Mouse (Mus musculus): ENCODE measurements at regions not wholly inside any gene's neighbourhood (a gene's known extent, or its start where the extent isn't known, plus 50 kb on each side); places are given as distances from the start of the nearest gene placed in this dataset.

DNA sequence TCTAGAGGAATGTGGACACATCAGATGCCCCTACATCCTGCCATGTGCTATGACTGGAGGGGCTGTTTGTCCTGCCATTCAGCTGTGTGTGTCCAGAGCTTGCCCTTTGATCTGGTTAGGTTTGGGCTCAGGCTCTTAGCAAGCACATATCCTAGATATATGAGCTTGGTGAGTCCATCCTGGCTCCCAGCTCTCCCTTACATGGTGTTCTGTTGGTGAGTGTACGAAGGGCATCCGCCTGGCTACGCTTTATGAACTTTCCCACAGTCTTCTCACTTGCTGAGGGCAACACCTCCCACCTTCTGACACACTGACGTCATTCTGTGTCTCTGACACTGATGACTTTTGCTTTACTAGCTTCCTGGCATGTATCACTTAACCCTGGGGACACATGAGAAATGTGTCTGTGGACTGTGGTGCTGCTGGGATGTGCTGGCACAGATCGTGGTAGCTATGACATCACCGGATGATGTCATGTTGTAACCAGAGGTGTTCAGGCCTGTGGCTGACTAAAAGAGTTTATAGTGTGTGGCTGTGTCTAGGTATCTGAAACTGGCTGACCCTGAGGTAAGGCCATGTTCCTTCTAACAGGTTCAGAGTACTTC lies 149.4 kb downstream of the Kif26a start:
- no peaks in the 10 kb centered on the region for H3K27me3 ChIP-seq (ENCODE audit: control insufficient read depth, insufficient read depth, low read length)
- no peak overlapping the region for H3K4me3 ChIP-seq (ENCODE audit: low read depth, low read length)
- WGBS = 73% methylated on average over 6 of the region's 6 CpGs
- H3K4me1 ChIP-seq (ENCODE audit: control insufficient read depth, insufficient read depth, insufficient read length, low read length) = no peaks in the 10 kb centered on the region
- H3K27ac ChIP-seq (ENCODE audit: insufficient read depth, low read depth, low read length) = no peak overlapping the region
- TF ChIP-seq CTCF (IDR thresholded peaks at IDR 0.05; ENCODE audit: extremely low read depth, insufficient read length, insufficient replicate concordance, low read depth, low read length) (no peak), POLR2A (IDR thresholded peaks at IDR 0.05; ENCODE audit: low read depth, low read length) (no peak)
- H3K36me3 ChIP-seq (ENCODE audit: control insufficient read depth, insufficient read depth, low read length) = no peaks in the 10 kb centered on the region

DNA sequence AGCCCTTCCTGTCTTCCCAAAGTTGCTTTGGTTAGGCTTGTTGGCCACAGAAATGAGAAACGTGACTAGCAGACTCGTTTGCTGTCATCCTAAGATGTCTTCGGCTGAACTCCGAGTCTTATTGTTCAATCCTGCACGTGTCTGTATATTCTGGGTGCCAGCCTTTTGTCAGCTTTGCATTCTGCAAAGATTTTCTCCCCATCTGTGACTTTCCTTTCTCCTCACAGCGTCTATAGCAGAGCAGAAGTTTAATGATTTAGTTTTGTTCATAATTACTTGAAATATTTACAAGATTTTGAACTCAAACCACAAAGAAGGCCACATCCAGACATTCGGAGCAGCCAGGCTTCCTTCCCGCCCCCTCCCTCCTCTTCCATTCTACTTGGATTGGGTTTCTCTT lies 152.5 kb downstream of the Kif26a start:
- H3K27me3 ChIP-seq (ENCODE audit: control insufficient read depth, insufficient read depth, low read length) = no peaks in the 10 kb centered on the region
- H3K4me3 ChIP-seq (ENCODE audit: low read depth, low read length) = no peak overlapping the region
- H3K36me3 ChIP-seq (ENCODE audit: control insufficient read depth, insufficient read depth, low read length) = no peaks in the 10 kb centered on the region
- no peaks in the 10 kb centered on the region for H3K4me1 ChIP-seq (ENCODE audit: control insufficient read depth, insufficient read depth, insufficient read length, low read length)
- WGBS = 81% methylated on average over 8 of the region's 8 CpGs
- H3K27ac ChIP-seq (ENCODE audit: insufficient read depth, low read depth, low read length) = no peak overlapping the region
- TF ChIP-seq CTCF (IDR thresholded peaks at IDR 0.05; ENCODE audit: extremely low read depth, insufficient read length, insufficient replicate concordance, low read depth, low read length) (no peak), POLR2A (IDR thresholded peaks at IDR 0.05; ENCODE audit: low read depth, low read length) (no peak)

DNA sequence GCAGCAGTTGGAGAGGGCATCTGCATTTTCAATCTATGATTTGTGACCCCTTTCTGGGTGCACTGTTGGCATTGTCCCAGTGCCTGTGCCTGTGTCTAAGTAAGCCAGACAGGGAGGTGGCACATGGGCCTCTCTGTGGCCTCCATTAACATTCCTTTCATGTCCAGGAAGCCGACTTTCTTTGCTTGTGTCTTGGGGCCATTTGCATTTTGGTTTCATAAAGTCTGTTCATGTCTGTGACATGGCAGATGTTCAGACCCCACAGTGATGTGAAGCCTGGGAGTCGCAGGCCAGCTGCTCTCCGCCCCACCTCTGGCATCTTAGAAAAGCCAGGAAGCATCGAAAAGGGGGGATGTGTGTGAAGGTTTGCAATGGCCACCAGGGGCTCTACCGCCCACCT lies 153.1 kb downstream of the Kif26a start:
- no peaks in the 10 kb centered on the region for H3K36me3 ChIP-seq (ENCODE audit: control insufficient read depth, insufficient read depth, low read length)
- 62% methylated on average over 5 of the region's 5 CpGs for WGBS
- H3K27ac ChIP-seq (ENCODE audit: insufficient read depth, low read depth, low read length) = no peak overlapping the region

DNA sequence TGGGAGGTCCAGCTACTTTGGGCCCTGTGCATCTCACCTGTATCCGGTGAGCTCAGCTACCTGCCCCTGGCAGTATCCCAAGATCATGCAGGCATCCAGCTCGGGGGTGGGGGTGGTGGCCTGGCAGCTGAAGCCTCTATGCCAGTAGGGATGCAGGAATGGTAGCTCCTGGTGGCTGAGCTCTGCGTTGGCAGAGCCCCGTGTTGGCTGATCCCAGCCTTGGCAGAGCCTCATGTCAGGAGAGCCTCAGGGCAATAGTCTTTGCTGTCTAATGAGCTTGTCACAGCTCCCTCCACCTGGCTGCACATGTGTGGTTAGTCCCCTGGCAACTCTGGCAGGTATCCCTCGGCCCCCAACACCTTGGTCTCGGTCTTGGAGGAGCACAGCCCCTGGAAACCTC lies 153.6 kb downstream of the Kif26a start:
- Histone ChIP-seq H3K4me3 (ENCODE audit: low read depth, low read length) (no peak overlapping the region), H3K27ac (ENCODE audit: insufficient read depth, low read depth, low read length) (no peak overlapping the region), H3K4me1 (ENCODE audit: control insufficient read depth, insufficient read depth, insufficient read length, low read length) (no peaks in the 10 kb centered on the region), H3K36me3 (ENCODE audit: control insufficient read depth, insufficient read depth, low read length) (no peaks in the 10 kb centered on the region), H3K27me3 (ENCODE audit: control insufficient read depth, insufficient read depth, low read length) (no peaks in the 10 kb centered on the region)
- WGBS = 69% methylated on average over 6 of the region's 6 CpGs
- TF ChIP-seq POLR2A (IDR thresholded peaks at IDR 0.05; ENCODE audit: low read depth, low read length) (no peak), CTCF (IDR thresholded peaks at IDR 0.05; ENCODE audit: extremely low read depth, insufficient read length, insufficient replicate concordance, low read depth, low read length) (no peak)

More for the DNA sequence above, 153.1 kb downstream of the Kif26a start:
- Histone ChIP-seq H3K27me3 (ENCODE audit: control insufficient read depth, insufficient read depth, low read length) (no peaks in the 10 kb centered on the region), H3K4me1 (ENCODE audit: control insufficient read depth, insufficient read depth, insufficient read length, low read length) (no peaks in the 10 kb centered on the region), H3K4me3 (ENCODE audit: low read depth, low read length) (no peak overlapping the region)
- no peak for TF ChIP-seq CTCF (IDR thresholded peaks at IDR 0.05; ENCODE audit: extremely low read depth, insufficient read length, insufficient replicate concordance, low read depth, low read length)
- TF ChIP-seq POLR2A (IDR thresholded peaks at IDR 0.05; ENCODE audit: low read depth, low read length) = no peak

DNA sequence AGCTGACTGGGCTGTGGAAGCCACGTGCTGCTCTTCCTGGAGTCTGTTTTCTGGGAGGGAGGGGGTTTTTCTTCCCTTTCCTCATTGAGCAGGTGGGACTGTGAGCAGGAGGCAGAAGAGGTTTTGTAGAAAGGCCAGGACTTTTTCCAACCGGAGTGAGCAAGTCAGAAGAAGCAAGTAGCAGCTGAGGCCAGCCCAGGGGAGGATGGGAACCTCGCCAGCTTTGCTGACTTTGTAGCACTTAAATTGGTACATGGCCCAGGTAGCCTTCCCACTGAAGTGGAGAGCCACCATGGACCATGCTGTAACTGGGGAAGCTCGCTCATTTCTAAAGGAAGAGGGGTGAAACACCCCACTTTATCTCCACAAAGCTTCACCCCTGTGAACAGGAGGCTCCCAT lies 154.1 kb downstream of the Kif26a start:
- Histone ChIP-seq H3K4me3 (ENCODE audit: low read depth, low read length) (no peak overlapping the region), H3K36me3 (ENCODE audit: control insufficient read depth, insufficient read depth, low read length) (no peaks in the 10 kb centered on the region), H3K4me1 (ENCODE audit: control insufficient read depth, insufficient read depth, insufficient read length, low read length) (no peaks in the 10 kb centered on the region), H3K27ac (ENCODE audit: insufficient read depth, low read depth, low read length) (no peak overlapping the region), H3K27me3 (ENCODE audit: control insufficient read depth, insufficient read depth, low read length) (no peaks in the 10 kb centered on the region)
- TF ChIP-seq POLR2A (IDR thresholded peaks at IDR 0.05; ENCODE audit: low read depth, low read length) (no peak), CTCF (IDR thresholded peaks at IDR 0.05; ENCODE audit: extremely low read depth, insufficient read length, insufficient replicate concordance, low read depth, low read length) (no peak)
- 51% methylated on average over 4 of the region's 4 CpGs for WGBS

DNA sequence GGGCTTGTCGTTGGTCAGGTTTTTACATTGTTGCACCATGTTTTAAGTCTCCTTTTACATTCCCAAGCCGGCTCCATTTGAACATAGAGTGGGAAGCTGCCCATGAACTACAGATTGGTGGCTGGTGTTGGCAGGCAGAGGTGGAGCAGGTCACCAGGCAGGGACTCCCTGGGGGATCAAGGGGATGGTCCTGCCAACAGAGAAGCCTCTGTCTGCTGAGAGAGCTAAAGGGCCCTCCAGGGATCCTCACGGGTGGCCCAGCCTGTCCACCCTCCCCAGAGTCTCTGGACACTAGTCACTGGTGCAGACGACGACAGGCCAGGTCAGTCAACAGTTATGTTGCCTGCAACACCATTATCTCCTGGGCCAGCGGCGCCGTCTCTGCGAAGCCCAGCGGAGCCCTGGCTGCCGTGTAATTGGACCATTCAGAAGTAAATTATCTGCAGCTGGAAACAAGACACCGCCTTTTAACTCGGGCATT lies 155.4 kb downstream of the Kif26a start:
- Histone ChIP-seq H3K4me3 (ENCODE audit: low read depth, low read length) (no peak overlapping the region), H3K27ac (ENCODE audit: insufficient read depth, low read depth, low read length) (no peak overlapping the region), H3K36me3 (ENCODE audit: control insufficient read depth, insufficient read depth, low read length) (no peaks in the 10 kb centered on the region), H3K4me1 (ENCODE audit: control insufficient read depth, insufficient read depth, insufficient read length, low read length) (no peaks in the 10 kb centered on the region), H3K27me3 (ENCODE audit: control insufficient read depth, insufficient read depth, low read length) (no peaks in the 10 kb centered on the region)
- TF ChIP-seq CTCF (IDR thresholded peaks at IDR 0.05; ENCODE audit: extremely low read depth, insufficient read length, insufficient replicate concordance, low read depth, low read length) (no peak), POLR2A (IDR thresholded peaks at IDR 0.05; ENCODE audit: low read depth, low read length) (no peak)
- 36% methylated on average over 13 of the region's 13 CpGs for WGBS

DNA sequence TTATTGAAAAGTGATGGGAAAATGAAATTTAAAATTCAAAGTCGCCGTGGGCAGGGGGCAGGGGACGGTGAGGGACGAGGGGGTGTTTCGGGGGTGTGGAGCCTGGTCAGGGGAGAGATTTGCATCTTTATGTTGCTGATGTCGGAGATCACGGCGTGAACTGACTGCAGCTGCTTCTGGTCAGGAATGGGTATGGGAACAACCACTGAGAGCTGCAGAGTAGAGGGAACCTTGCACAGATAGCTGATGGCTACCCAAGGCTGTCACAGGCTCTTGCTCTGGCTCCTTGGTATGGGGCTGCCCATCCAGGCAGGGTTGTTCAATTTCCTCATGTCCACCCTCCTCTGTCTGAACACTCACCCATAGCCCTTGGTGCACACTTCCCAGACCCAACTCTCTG lies 155.9 kb downstream of the Kif26a start:
- H3K27me3 ChIP-seq (ENCODE audit: control insufficient read depth, insufficient read depth, low read length) = no peaks in the 10 kb centered on the region
- H3K4me3 ChIP-seq (ENCODE audit: low read depth, low read length) = no peak overlapping the region
- H3K4me1 ChIP-seq (ENCODE audit: control insufficient read depth, insufficient read depth, insufficient read length, low read length) = no peaks in the 10 kb centered on the region
- 66% methylated on average over 8 of the region's 8 CpGs for whole genome bisulfite sequencing
- H3K27ac ChIP-seq (ENCODE audit: insufficient read depth, low read depth, low read length) = no peak overlapping the region
- no peaks in the 10 kb centered on the region for H3K36me3 ChIP-seq (ENCODE audit: control insufficient read depth, insufficient read depth, low read length)
- TF ChIP-seq CTCF (IDR thresholded peaks at IDR 0.05; ENCODE audit: extremely low read depth, insufficient read length, insufficient replicate concordance, low read depth, low read length) = no peak
- no peak for TF ChIP-seq POLR2A (IDR thresholded peaks at IDR 0.05; ENCODE audit: low read depth, low read length)
